Mouse (Mus musculus) fibroblast of lung, adult 2 months (primary cell): ENCODE measurements around the gene Dab1.

Experiments
- DNase-seq: peaks from one replicate; pipeline ENCODE4 v3.0.0-alpha.2; 2011; ENCODE audit warnings: low read depth

Dab1 gene

GRCm38 (mm10) chr4:104113209-104114005 is 494.2 kb downstream of the Dab1 start:
- no peak for DNase-seq

GRCm38 (mm10) chr4:104114006-104114361 is 494.8 kb downstream of the Dab1 start:
- no peak for DNase-seq

GRCm38 (mm10) chr4:104120108-104120507 is 500.9 kb downstream of the Dab1 start:
- no peak for DNase-seq

- no peak for DNase-seq
Measured at GRCm38 (mm10) chr4:104121959-104122358, 502.8 kb downstream of the Dab1 start.

- DNase-seq = no peak
Measured at GRCm38 (mm10) chr4:104122364-104122763, 503.2 kb downstream of the Dab1 start.

- no peak for DNase-seq
Measured at GRCm38 (mm10) chr4:104153637-104154036, 534.5 kb downstream of the Dab1 start.

GRCm38 (mm10) chr4:104178067-104178466 is 558.9 kb downstream of the Dab1 start:
- DNase-seq = no peak

GRCm38 (mm10) chr4:104186311-104186710 is 567.2 kb downstream of the Dab1 start:
- DNase-seq = no peak

GRCm38 (mm10) chr4:104198635-104199034 is 579.5 kb downstream of the Dab1 start:
- DNase-seq = no peak

- no peak for DNase-seq
Measured at GRCm38 (mm10) chr4:104201686-104202085, 582.5 kb downstream of the Dab1 start.

- DNase-seq = no peak
Measured at GRCm38 (mm10) chr4:104204047-104204446, 584.9 kb downstream of the Dab1 start.

- DNase-seq = no peak
Measured at GRCm38 (mm10) chr4:104206639-104207038, 587.5 kb downstream of the Dab1 start.

GRCm38 (mm10) chr4:104209081-104209480 is 589.9 kb downstream of the Dab1 start:
- DNase-seq = no peak

- no peak for DNase-seq
Measured at GRCm38 (mm10) chr4:104210796-104211195, 591.6 kb downstream of the Dab1 start.

GRCm38 (mm10) chr4:104211531-104212455 is 592.6 kb downstream of the Dab1 start:
- no peak for DNase-seq

GRCm38 (mm10) chr4:104214724-104215123 is 595.6 kb downstream of the Dab1 start:
- DNase-seq = no peak

- no peak for DNase-seq
Measured at GRCm38 (mm10) chr4:104217336-104217735, 598.2 kb downstream of the Dab1 start.

GRCm38 (mm10) chr4:104218765-104219164 is 599.6 kb downstream of the Dab1 start:
- DNase-seq = no peak

GRCm38 (mm10) chr4:104220099-104220498 is 600.9 kb downstream of the Dab1 start:
- no peak for DNase-seq

GRCm38 (mm10) chr4:104229296-104229695 is 610.1 kb downstream of the Dab1 start:
- no peak for DNase-seq

GRCm38 (mm10) chr4:104246506-104246905 is 627.3 kb downstream of the Dab1 start:
- no peak for DNase-seq

- DNase-seq = no peak
Measured at GRCm38 (mm10) chr4:104249462-104249861, 630.3 kb downstream of the Dab1 start.

- no peak for DNase-seq
Measured at GRCm38 (mm10) chr4:104257776-104258175, 638.6 kb downstream of the Dab1 start.
